Mouse (Mus musculus) liver, adult 2 months (tissue): ENCODE measurements around the gene Runx2.

Source experiments
- CTCF ChIP-seq: fragments of 200-500 bp; IDR thresholded peaks from 2 replicates; pipeline ENCODE4 v1.5.1; 2011; ENCODE audit warnings: low read depth, low read length, control low read depth
- POLR2A ChIP-seq: fragments of 200-500 bp; IDR thresholded peaks from 2 replicates; pipeline ENCODE4 v1.6.1; 2011; ENCODE audit warnings: low read length, control low read depth; ENCODE audit not compliant: insufficient read depth; ENCODE audit errors: extremely low read depth

GRCm38 (mm10) chr17:44632292-44632691 is 182.3 kb downstream of the Runx2 start:
- TF ChIP-seq POLR2A (no peak), CTCF (no peak)
